Mouse (Mus musculus): ENCODE results near the gene Sbf1. TPM values are rescaled to one million over a fixed set of nuclear protein-coding genes. Genes with fewer than 3 reads are reported as not detected.

Gene Sbf1
- polyA plus RNA-seq, 1 experiment from 2014 or later = 150 TPM

GRCm38 (mm10) chr15:89300600-89300999 is 14.5 kb downstream of the Sbf1 start:
- ChIA-PET CTCF (interaction anchor here (1.0 kb wide), 1 partner anchor 33 kb away, joined by 3 read pairs; no protein-coding TSS in a partner anchor), POLR2A (interaction anchor here (1.4 kb wide), 1 partner anchor 16 kb away, joined by 3 read pairs; no protein-coding TSS in a partner anchor)
- no peak for TF ChIP-seq CTCF (IDR thresholded peaks at IDR 0.05)
- in situ Hi-C loops (cut with MboI; ENCODE audit: low pct_unique_long_range_greater_than_20kb) = no loop called here
- DNase-seq (ENCODE audit: low read depth, low spot score) = no peak
- no peaks in the 10 kb centered on the region for H3K27me3 ChIP-seq
- no peak for ATAC-seq

- ATAC-seq = no peak
- in situ Hi-C loops (cut with MboI; ENCODE audit: low pct_unique_long_range_greater_than_20kb) = no loop called here
- ChIA-PET CTCF (interaction anchor here (1.0 kb wide), 1 partner anchor 33 kb away, joined by 3 read pairs; no protein-coding TSS in a partner anchor), POLR2A (interaction anchor here (1.3 to 1.4 kb wide), 2 partner anchors 11 to 15 kb away, joined by 3 to 4 read pairs; no protein-coding TSS in a partner anchor)
- TF ChIP-seq CTCF (IDR thresholded peaks at IDR 0.05) = no peak
- DNase-seq (ENCODE audit: low read depth, low spot score) = no peak
- no peaks in the 10 kb centered on the region for H3K27me3 ChIP-seq
These were observed 14.9 kb downstream of the Sbf1 start for GRCm38 (mm10) chr15:89300180-89300579.

DNA sequence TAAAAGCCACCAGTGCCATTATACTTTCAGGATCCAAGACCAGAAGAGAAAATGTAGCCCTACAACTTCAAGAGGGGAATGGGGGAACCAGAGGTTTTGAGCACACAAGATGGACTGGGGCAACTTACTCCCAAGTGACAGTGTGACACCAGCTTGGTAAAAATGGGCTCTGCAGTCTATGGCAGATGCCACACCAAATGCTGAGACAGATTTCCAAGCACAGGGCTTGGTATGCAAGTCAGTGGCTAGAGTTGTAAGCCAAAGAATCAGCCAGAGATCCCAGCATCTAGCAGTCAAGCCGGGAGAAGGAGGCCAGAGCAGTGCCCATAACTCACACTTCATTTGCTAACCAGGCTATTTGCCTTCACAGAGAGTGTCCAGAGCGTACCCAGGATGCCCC is 17.4 kb downstream of the Sbf1 start:
- no peaks in the 10 kb centered on the region for H3K27me3 ChIP-seq
- DNase-seq (ENCODE audit: low read depth, low spot score) (no peak), ATAC-seq (no peak)
- POLR2A ChIA-PET = no interaction called here
- in situ Hi-C loops (cut with MboI; ENCODE audit: low pct_unique_long_range_greater_than_20kb) = no loop called here
- CTCF ChIA-PET = no interaction called here
- TF ChIP-seq CTCF (IDR thresholded peaks at IDR 0.05) = no peak

DNA sequence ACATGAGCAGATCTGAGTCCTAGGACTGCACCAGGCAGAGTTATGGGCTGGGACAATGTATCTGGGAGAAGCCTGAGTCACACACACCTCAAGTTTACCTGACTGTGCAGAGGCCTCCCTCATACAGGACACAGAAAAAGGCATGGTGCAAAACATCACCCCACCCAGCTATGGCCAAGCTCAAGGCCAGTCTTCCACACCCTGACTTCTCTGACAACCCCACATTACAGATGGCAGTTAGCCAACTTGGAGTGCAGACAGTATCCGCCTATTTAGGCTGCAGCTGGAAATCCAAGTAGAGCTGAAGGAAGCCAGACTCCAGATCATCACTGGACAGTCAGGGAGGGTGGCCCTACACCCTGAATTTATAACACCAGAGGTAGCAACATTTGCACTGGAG is 18.6 kb downstream of the Sbf1 start:
- ATAC-seq (no peak), DNase-seq (ENCODE audit: low read depth, low spot score) (no peak)
- POLR2A ChIA-PET = no interaction called here
- H3K27me3 ChIP-seq = no peaks in the 10 kb centered on the region
- in situ Hi-C loops (cut with MboI; ENCODE audit: low pct_unique_long_range_greater_than_20kb) = no loop called here
- no peak for TF ChIP-seq CTCF (IDR thresholded peaks at IDR 0.05)
- CTCF ChIA-PET = no interaction called here

DNA sequence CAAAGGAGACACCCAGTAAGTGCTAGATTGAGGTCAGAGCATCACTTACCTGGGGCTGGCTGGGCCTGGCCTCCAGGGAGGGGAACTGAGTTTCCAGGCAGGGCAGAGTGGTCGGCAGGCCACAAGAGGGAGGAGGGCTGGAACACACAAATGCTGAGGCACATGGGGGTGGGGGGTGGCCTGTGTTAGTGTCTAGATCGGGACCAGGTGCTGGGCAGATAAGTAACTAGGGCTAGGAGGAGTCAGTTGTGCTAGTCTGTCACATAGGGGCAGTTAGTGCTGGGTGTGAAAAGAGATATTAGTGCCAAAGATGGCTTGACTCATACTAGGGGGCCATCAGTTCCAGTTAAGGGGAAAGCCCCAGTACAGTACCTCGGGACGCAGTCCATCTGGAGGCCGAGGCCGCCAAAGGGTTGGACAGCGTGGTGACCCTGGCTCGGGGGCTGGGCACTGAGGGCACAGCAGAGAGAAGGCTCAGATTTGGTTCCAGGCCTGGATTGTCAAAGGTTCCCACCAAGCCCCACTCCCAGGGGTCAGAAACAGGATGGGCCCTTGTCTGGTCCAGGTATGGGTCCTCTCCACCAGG is 19.4 kb downstream of the Sbf1 start:
- in situ Hi-C loops (cut with MboI; ENCODE audit: low pct_unique_long_range_greater_than_20kb) = no loop called here
- DNase-seq (ENCODE audit: low read depth, low spot score) = no peak
- ATAC-seq = no peak
- TF ChIP-seq CTCF (IDR thresholded peaks at IDR 0.05) = no peak
- H3K27me3 ChIP-seq = no peaks in the 10 kb centered on the region
- ChIA-PET CTCF (interaction anchor here (1.7 kb wide), 1 partner anchor 10 kb away, joined by 5 read pairs; no protein-coding TSS in a partner anchor), POLR2A (no interaction called here)

- ATAC-seq = no peak
- ChIA-PET CTCF (interaction anchor here (0.8 to 1.7 kb wide), 2 partner anchors 12 kb away, joined by 3 to 5 read pairs; no protein-coding TSS in a partner anchor), POLR2A (interaction anchor here (0.8 to 1.2 kb wide), 2 partner anchors 10 to 14 kb away, joined by 3 to 4 read pairs; no protein-coding TSS in a partner anchor)
- no peak for TF ChIP-seq CTCF (IDR thresholded peaks at IDR 0.05)
- in situ Hi-C loops (cut with MboI; ENCODE audit: low pct_unique_long_range_greater_than_20kb) = no loop called here
- H3K27me3 ChIP-seq = no peaks in the 10 kb centered on the region
- no peak for DNase-seq (ENCODE audit: low read depth, low spot score)
These were observed 21.3 kb downstream of the Sbf1 start for GRCm38 (mm10) chr15:89293778-89294177.

- no peak for ATAC-seq
- TF ChIP-seq CTCF (IDR thresholded peaks at IDR 0.05) = no peak
- in situ Hi-C loops (cut with MboI; ENCODE audit: low pct_unique_long_range_greater_than_20kb) = no loop called here
- H3K27me3 ChIP-seq = no peaks in the 10 kb centered on the region
- no peak for DNase-seq (ENCODE audit: low read depth, low spot score)
- POLR2A ChIA-PET = interaction anchor here (1.2 kb wide), 1 partner anchor 11 kb away, joined by 4 read pairs; no protein-coding TSS in a partner anchor
- CTCF ChIA-PET = no interaction called here
These were observed 22.3 kb downstream of the Sbf1 start for GRCm38 (mm10) chr15:89292795-89293194.

DNA sequence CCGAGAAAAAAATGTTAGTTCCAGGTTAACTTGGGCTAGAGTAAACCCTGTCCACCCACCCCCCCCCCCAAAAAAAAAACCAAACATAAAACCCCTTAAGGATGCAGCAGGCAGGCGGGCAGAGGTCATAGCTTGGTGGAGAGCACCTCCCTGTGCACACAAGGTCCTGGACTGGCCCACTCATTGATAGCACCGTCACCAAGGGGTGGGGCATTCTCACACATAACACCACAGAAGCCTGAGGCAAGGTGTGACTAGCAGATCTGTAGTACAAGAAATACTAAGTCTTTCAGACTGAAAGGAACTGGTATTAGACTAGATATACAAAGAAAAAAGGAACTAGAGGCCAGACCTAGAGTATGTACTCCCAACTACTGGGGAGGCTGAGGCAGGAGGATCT is 23.6 kb downstream of the Sbf1 start:
- H3K27me3 ChIP-seq = no peaks in the 10 kb centered on the region
- ChIA-PET CTCF (no interaction called here), POLR2A (interaction anchor here (0.6 kb wide), 1 partner anchor 80 kb away, joined by 4 read pairs; no protein-coding TSS in a partner anchor)
- DNase-seq (ENCODE audit: low read depth, low spot score) (no peak), ATAC-seq (no peak)
- TF ChIP-seq CTCF (IDR thresholded peaks at IDR 0.05) = no peak
- in situ Hi-C loops (cut with MboI; ENCODE audit: low pct_unique_long_range_greater_than_20kb) = no loop called here

DNA sequence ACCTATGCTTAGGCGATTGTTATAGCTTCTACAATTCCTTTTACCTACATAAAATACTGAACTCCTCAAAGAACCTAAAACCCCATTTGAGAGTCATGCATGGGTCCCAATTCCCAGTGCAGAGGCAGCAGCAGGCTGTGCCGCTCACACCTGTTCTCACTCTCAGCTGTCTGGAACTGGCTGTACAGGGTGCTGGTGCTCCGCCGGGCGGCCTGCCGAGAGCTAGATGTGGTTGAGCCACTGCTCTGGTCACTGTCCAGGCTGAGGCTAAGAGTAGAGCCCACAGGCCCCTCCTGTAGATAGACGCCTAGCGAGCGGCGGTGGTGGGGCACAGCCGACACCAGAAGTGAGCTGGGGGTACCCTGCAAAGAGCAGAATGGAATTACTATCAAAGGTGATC is 25.7 kb downstream of the Sbf1 start:
- DNase-seq (ENCODE audit: low read depth, low spot score) (no peak), ATAC-seq (no peak)
- TF ChIP-seq CTCF (IDR thresholded peaks at IDR 0.05) = no peak
- in situ Hi-C loops (cut with MboI; ENCODE audit: low pct_unique_long_range_greater_than_20kb) = no loop called here
- H3K27me3 ChIP-seq = no peaks in the 10 kb centered on the region
- POLR2A ChIA-PET = interaction anchor here (1.1 kb wide), 1 partner anchor 10 kb away, joined by 4 read pairs; no protein-coding TSS in a partner anchor
- CTCF ChIA-PET = no interaction called here

DNA sequence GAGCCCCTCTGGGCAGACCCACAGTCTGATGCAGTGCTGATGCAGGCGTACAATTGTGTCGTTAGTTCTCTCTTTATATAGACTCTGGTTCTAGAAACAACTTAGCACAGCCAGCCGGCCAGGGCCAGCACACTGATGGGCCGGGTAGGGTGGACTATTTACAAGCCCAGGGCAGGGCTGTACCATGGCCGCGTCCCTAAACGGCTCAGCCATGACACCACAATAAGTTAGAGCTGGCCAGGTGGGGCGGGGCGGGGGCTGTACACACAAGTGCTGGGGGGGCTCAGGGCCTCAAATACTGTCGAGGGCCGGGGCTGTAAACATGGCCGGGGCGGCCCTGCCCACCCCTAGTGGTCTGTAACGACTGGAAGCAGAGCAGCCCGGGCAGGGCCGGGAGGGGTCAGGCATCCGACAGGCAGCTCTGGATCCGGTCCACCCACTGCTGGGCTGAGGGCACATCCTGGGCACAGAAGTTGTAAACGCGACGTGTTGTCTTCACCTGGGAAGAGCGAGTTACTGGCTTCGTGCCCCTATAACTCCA is 26.8 kb downstream of the Sbf1 start:
- ChIA-PET POLR2A (interaction anchor here (0.5 kb wide), 1 partner anchor 495 kb away, joined by 11 read pairs; no protein-coding TSS in a partner anchor), CTCF (interaction anchor here (1.5 to 1.7 kb wide), 2 partner anchors 17 to 85 kb away, joined by 3 to 5 read pairs; partner anchors contain the start of gene Sco2)
- in situ Hi-C loops (cut with MboI; ENCODE audit: low pct_unique_long_range_greater_than_20kb) = no loop called here
- no peak for TF ChIP-seq CTCF (IDR thresholded peaks at IDR 0.05)
- no peaks in the 10 kb centered on the region for H3K27me3 ChIP-seq
- DNase-seq (ENCODE audit: low read depth, low spot score) (no peak), ATAC-seq (no peak)

DNA sequence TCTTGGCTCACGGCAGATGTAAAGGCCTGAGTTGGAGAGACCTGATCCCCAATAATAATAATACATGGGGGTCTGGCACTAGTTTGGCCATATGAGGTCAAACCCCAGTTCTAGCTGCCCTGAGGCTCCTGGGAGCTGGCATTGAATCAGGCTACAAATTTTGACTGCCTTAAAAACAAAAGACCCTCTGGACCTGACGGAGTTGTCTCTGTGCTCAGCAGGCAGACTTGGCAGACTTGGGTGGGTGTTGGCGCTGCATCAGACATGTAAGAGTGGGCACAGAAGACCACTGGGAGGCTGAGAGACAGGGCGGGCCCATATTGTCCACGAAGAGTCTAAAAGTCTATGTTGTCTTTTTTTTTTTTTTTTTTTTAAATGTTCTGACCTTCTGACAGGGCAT is 28.5 kb downstream of the Sbf1 start:
- POLR2A ChIA-PET = interaction anchor here (0.6 to 0.7 kb wide), 3 partner anchors 26 to 207 kb away, joined by 5 to 6 read pairs (median 5); no protein-coding TSS in a partner anchor
- ATAC-seq = no peak

More for the DNA sequence above, 28.5 kb downstream of the Sbf1 start:
- no peak for DNase-seq (ENCODE audit: low read depth, low spot score)
- in situ Hi-C loops (cut with MboI; ENCODE audit: low pct_unique_long_range_greater_than_20kb) = no loop called here
- H3K27me3 ChIP-seq = no peaks in the 10 kb centered on the region
- CTCF ChIA-PET = interaction anchor here (1.5 to 1.7 kb wide), 2 partner anchors 8 to 19 kb away, joined by 3 to 6 read pairs; no protein-coding TSS in a partner anchor
- no peak for TF ChIP-seq CTCF (IDR thresholded peaks at IDR 0.05)
